Mouse (Mus musculus): ENCODE results near the gene Cblc. TPM values are rescaled to one million over a fixed set of nuclear protein-coding genes. Genes with fewer than 3 reads are reported as not detected.

Cblc gene
- total and polyA plus RNA-seq, 2 experiments: 17.8 to 23.0 TPM

DNA sequence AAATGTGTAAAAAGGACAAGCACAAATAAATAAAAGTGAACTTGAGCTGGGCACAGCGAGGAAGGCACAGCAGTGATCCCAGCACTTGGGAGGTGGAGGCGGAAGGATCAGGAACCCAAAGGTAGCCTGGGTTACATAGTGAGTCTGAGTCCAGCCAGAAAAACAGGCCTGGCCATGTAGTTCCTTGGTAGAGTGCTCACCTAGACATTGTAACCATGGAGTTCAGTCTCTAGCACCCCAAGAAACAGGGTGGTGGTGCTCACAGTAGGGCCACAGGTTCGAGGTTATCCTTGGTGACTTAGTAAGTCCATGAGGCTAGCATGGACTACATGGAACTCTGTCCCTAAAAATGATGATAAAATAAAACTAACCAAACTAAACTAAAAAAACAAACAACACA, 44.3 kb upstream of the Cblc start:
- no peaks in the 10 kb centered on the region for H3K27me3 ChIP-seq (ENCODE audit: control insufficient read depth, insufficient read depth, low read length)
- 50% methylated on average over 3 of the region's 3 CpGs for WGBS
- H3K27ac ChIP-seq (replicated peaks; ENCODE audit: insufficient read depth, low read depth, low read length): peak overlapping the region; percentile 96
- peak; percentile 53 for DNase-seq (ENCODE audit: extremely low read depth, low read depth, low spot score)
- peaks cover 16% of the 10 kb centered on the region for H3K4me1 ChIP-seq (ENCODE audit: control insufficient read depth, insufficient read depth, low read length)
- TF ChIP-seq POLR2A (IDR thresholded peaks at IDR 0.05; ENCODE audit: extremely low read depth, insufficient read depth, low read length): no peak
- TF ChIP-seq CTCF (IDR thresholded peaks at IDR 0.05; ENCODE audit: low read depth, low read length): no peak
- no peaks in the 10 kb centered on the region for H3K36me3 ChIP-seq (ENCODE audit: control insufficient read depth, insufficient read depth, low read length)
- no peak overlapping the region for H3K4me3 ChIP-seq (ENCODE audit: insufficient read depth, low read depth, low read length)
- H3K79me2 ChIP-seq (ENCODE audit: control insufficient read depth, insufficient read depth, low read length): no peaks in the 10 kb centered on the region
- H3K9ac ChIP-seq (ENCODE audit: low read depth, low read length): peak overlapping the region; percentile 71

- Histone ChIP-seq H3K9ac (ENCODE audit: low read depth, low read length) (peak overlapping the region; percentile 71), H3K4me3 (ENCODE audit: insufficient read depth, low read depth, low read length) (peak overlapping the region; percentile 19; the same call in 1 of the 2 replicates), H3K79me2 (ENCODE audit: control insufficient read depth, insufficient read depth, low read length) (no peaks in the 10 kb centered on the region), H3K27me3 (ENCODE audit: control insufficient read depth, insufficient read depth, low read length) (no peaks in the 10 kb centered on the region), H3K27ac (replicated peaks; ENCODE audit: insufficient read depth, low read depth, low read length) (peak overlapping the region; percentile 96), H3K36me3 (ENCODE audit: control insufficient read depth, insufficient read depth, low read length) (no peaks in the 10 kb centered on the region), H3K4me1 (ENCODE audit: control insufficient read depth, insufficient read depth, low read length) (peaks cover 16% of the 10 kb centered on the region)
- no peak for TF ChIP-seq CTCF (IDR thresholded peaks at IDR 0.05; ENCODE audit: low read depth, low read length)
- WGBS: 29% methylated on average over 4 of the region's 4 CpGs
- peak; percentile 80 for DNase-seq (ENCODE audit: extremely low read depth, low read depth, low spot score)
Observed at GRCm38 (mm10) chr7:19840371-19840770, 43.8 kb upstream of the Cblc start.

DNA sequence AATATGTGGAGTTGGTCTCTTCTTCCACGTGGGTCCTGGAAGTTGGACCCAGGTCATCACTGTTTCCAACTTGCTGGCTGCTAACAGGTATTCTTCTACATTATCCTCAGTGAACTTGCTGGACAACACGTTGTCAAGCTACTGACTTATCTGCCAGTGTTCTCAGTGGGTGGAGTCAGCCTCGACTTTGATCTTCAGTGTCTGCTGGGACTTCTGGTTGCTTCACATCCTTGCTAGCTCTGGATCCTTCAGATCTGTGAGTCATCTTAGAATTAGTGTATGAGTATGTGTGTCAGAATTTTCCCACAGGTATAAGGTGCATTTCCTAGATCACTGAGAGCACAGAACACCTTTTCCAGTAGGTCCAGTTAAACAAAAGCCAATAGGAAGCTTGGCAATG, 40.2 kb upstream of the Cblc start:
- Histone ChIP-seq H3K4me1 (ENCODE audit: control insufficient read depth, insufficient read depth, low read length) (peaks cover 15% of the 10 kb centered on the region), H3K9ac (ENCODE audit: low read depth, low read length) (no peak overlapping the region), H3K27ac (replicated peaks; ENCODE audit: insufficient read depth, low read depth, low read length) (peak overlapping the region; percentile 37; the same call in 1 of the 2 replicates), H3K27me3 (ENCODE audit: control insufficient read depth, insufficient read depth, low read length) (no peaks in the 10 kb centered on the region), H3K79me2 (ENCODE audit: control insufficient read depth, insufficient read depth, low read length) (no peaks in the 10 kb centered on the region), H3K36me3 (ENCODE audit: control insufficient read depth, insufficient read depth, low read length) (no peaks in the 10 kb centered on the region), H3K4me3 (ENCODE audit: insufficient read depth, low read depth, low read length) (no peak overlapping the region)
- TF ChIP-seq CTCF (IDR thresholded peaks at IDR 0.05; ENCODE audit: low read depth, low read length) (no peak), POLR2A (IDR thresholded peaks at IDR 0.05; ENCODE audit: extremely low read depth, insufficient read depth, low read length) (no peak)
- peak; percentile 84 for DNase-seq (ENCODE audit: extremely low read depth, low read depth, low spot score)
- 11% methylated on average over 3 of the region's 3 CpGs for WGBS

DNA sequence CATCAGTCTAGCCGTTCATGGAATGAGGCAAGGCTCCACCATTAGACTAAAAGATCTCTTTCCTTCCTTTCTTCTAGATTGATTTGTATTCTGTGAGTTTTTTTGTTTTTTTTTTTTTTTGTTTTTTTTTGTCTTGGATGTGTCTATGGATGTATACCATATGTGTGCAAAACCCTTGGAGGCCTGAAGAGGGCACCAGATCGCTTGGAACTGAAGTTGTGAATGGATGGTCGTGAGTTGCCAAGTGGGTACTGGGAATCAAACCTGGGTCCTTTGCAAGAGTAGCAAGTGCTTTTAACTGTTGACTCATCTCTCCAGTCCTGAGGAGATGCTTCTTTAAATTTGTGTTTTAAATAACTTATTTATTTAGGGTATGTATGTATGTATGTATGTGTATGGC, 37.4 kb upstream of the Cblc start:
- no peaks in the 10 kb centered on the region for H3K79me2 ChIP-seq (ENCODE audit: control insufficient read depth, insufficient read depth, low read length)
- no peaks in the 10 kb centered on the region for H3K36me3 ChIP-seq (ENCODE audit: control insufficient read depth, insufficient read depth, low read length)
- H3K4me3 ChIP-seq (ENCODE audit: insufficient read depth, low read depth, low read length): no peak overlapping the region
- no peaks in the 10 kb centered on the region for H3K27me3 ChIP-seq (ENCODE audit: control insufficient read depth, insufficient read depth, low read length)
- 84% methylated on average over 3 of the region's 3 CpGs for WGBS
- no peak for TF ChIP-seq POLR2A (IDR thresholded peaks at IDR 0.05; ENCODE audit: extremely low read depth, insufficient read depth, low read length)
- TF ChIP-seq CTCF (IDR thresholded peaks at IDR 0.05; ENCODE audit: low read depth, low read length): no peak
- H3K9ac ChIP-seq (ENCODE audit: low read depth, low read length): no peak overlapping the region
- H3K4me1 ChIP-seq (ENCODE audit: control insufficient read depth, insufficient read depth, low read length): peaks cover 21% of the 10 kb centered on the region
- no peak overlapping the region for H3K27ac ChIP-seq (replicated peaks; ENCODE audit: insufficient read depth, low read depth, low read length)
- DNase-seq (ENCODE audit: extremely low read depth, low read depth, low spot score): no peak

GRCm38 (mm10) chr7:19831837-19832236, 35.2 kb upstream of the Cblc start:
- H3K27me3 ChIP-seq (ENCODE audit: control insufficient read depth, insufficient read depth, low read length): no peaks in the 10 kb centered on the region
- peaks cover 21% of the 10 kb centered on the region for H3K4me1 ChIP-seq (ENCODE audit: control insufficient read depth, insufficient read depth, low read length)
- 32% methylated on average over 9 of the region's 9 CpGs for WGBS
- no peak overlapping the region for H3K4me3 ChIP-seq (ENCODE audit: insufficient read depth, low read depth, low read length)
- TF ChIP-seq CTCF (IDR thresholded peaks at IDR 0.05; ENCODE audit: low read depth, low read length) (no peak), POLR2A (IDR thresholded peaks at IDR 0.05; ENCODE audit: extremely low read depth, insufficient read depth, low read length) (no peak)
- peak; percentile 86 for DNase-seq (ENCODE audit: extremely low read depth, low read depth, low spot score)
- H3K36me3 ChIP-seq (ENCODE audit: control insufficient read depth, insufficient read depth, low read length): no peaks in the 10 kb centered on the region
- peak overlapping the region; percentile 79 for H3K27ac ChIP-seq (replicated peaks; ENCODE audit: insufficient read depth, low read depth, low read length)
- H3K79me2 ChIP-seq (ENCODE audit: control insufficient read depth, insufficient read depth, low read length): no peaks in the 10 kb centered on the region
- H3K9ac ChIP-seq (ENCODE audit: low read depth, low read length): no peak overlapping the region; the same call in 1 of the 2 replicates

DNA sequence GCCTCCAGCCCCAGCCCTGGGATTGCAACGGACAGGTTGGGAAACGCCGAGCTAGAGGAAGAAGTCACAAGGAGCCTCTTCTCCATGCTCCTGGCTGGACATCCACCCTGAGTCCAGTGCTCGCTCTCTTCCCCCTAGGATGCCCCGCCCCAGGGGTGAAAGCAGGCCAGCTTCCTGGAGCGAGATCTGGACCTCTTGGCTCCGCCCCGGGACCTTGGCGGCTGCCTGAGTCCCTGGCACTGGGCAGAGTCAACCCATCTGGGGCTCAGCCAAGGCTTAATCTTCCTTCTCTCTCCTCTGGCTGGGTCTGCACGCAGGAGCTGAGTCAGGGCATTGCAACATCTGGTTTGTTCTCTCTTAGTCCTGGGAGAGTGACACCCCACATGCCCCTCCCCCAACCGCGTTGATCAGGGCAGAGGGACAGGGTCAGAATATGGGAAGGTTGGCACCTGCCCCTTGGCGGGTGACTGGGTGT, 34.1 kb upstream of the Cblc start:
- Histone ChIP-seq H3K27ac (replicated peaks; ENCODE audit: insufficient read depth, low read depth, low read length) (peak overlapping the region; percentile 79), H3K4me3 (ENCODE audit: insufficient read depth, low read depth, low read length) (no peak overlapping the region)
- WGBS: 1% methylated on average over 13 of the region's 13 CpGs

More for the DNA sequence above, 34.1 kb upstream of the Cblc start:
- Histone ChIP-seq H3K36me3 (ENCODE audit: control insufficient read depth, insufficient read depth, low read length) (no peaks in the 10 kb centered on the region), H3K79me2 (ENCODE audit: control insufficient read depth, insufficient read depth, low read length) (no peaks in the 10 kb centered on the region), H3K27me3 (ENCODE audit: control insufficient read depth, insufficient read depth, low read length) (no peaks in the 10 kb centered on the region), H3K4me1 (ENCODE audit: control insufficient read depth, insufficient read depth, low read length) (peaks cover 21% of the 10 kb centered on the region), H3K9ac (ENCODE audit: low read depth, low read length) (peak overlapping the region; percentile 39; the same call in 1 of the 2 replicates)
- TF ChIP-seq POLR2A (IDR thresholded peaks at IDR 0.05; ENCODE audit: extremely low read depth, insufficient read depth, low read length): 0 out of 2 replicates have a peak, but pooled peaks have one; percentile 8
- no peak for TF ChIP-seq CTCF (IDR thresholded peaks at IDR 0.05; ENCODE audit: low read depth, low read length)
- peak; percentile 99 for DNase-seq (ENCODE audit: extremely low read depth, low read depth, low spot score)
